ENCODE assay signal across 21 mouse cellular contexts in the genomic region with DNA sequence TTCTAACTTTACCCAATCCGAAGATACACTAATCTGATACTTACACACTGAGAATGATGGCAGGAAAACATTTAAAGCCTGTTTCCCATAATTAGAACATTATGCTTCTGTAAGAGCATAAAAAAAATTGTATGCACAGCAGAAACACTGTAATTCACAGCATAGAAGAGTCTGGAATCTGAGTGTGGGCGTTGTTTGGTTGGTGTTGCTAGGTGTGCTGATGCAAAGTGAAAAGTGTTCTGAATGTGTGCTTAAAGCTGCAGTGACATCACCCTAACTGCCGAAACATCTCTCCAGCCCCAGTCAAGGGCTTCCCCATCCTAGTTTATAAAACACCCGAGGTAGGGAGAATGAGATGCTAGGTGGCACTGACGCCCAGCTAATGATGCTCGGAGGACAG.
DNase-seq lines count a peak whose midpoint lies in the region; ATAC-seq and TF ChIP-seq lines count a peak whose summit lies in the region.
"Had no signal": no experiment of that assay in that cellular context is flagged by ENCODE, and none has a peak within 500 bp of the region (broad histone marks: within the 10 kb centered on the region; RNA-seq: fewer than 3 reads in every experiment).

No protein-coding gene starts in this region.

- intact Hi-C loops in left cerebral cortex, postnatal 14 days (cut with DNase I), result no loop called here
- intact Hi-C loops in left cerebral cortex, adult 2 months (cut with DNase I), result no loop called here

- peak; percentile 83 for ATAC-seq in frontal cortex, adult (ENCODE audit: low TSS enrichment)
- no peak for ATAC-seq in stomach, postnatal 0 days (ENCODE audit: low FRiP score, low TSS enrichment)
- ATAC-seq: forebrain, embryonic 14.5 days; hindbrain, embryonic 16.5 days had no signal

- WGBS in stomach, postnatal 0 days, result 80% methylated on average over 6 of the region's 6 CpGs

- H3K27ac ChIP-seq in left cerebral cortex, adult 2 months, result no peak overlapping the region
- H3K27ac ChIP-seq in stomach, postnatal 0 days (replicated peaks), result no peak overlapping the region
- H3K27ac ChIP-seq: embryonic facial prominence, embryonic 15.5 days; forebrain, embryonic 10.5 days; gastrocnemius, adult 2 months; heart, embryonic 13.5 days; hindbrain, embryonic 12.5 days had no signal

- DNase-seq in frontal cortex, postnatal 10 days (ENCODE audit: low spot score in 2 of 2), result no peak
- DNase-seq in left cerebral cortex, postnatal 14 days (ENCODE audit: low spot score in 2 of 2), result peak; percentile 19 to 76
- no peak for DNase-seq in left cerebral cortex, adult 2 months (ENCODE audit: extremely low spot score in 1 of 2, low spot score in 2 of 2)
- DNase-seq in right cerebral cortex, adult 2 months (ENCODE audit: low spot score in 2 of 2), result peak; percentile 18
- no peak for DNase-seq in right cerebral cortex, postnatal 4 days
- no peak for DNase-seq in stomach, postnatal 0 days (ENCODE audit: low spot score)
- DNase-seq: adrenal gland, postnatal 10 days; cerebellum, adult 18-20 months; cerebellum, postnatal 10 days; embryo, embryonic 11 days; gastrocnemius, adult 2 months; gastrocnemius, postnatal 25 days; heart, postnatal 36 days had no signal

- no peaks in the 10 kb centered on the region for H3K36me3 ChIP-seq in stomach, postnatal 0 days (ENCODE audit: control insufficient read depth, insufficient read depth, low read length)
- H3K36me3 ChIP-seq: embryonic facial prominence, embryonic 15.5 days; forebrain, embryonic 10.5 days; heart, embryonic 13.5 days; hindbrain, embryonic 12.5 days had no signal

- H3K27me3 ChIP-seq in stomach, postnatal 0 days (ENCODE audit: control insufficient read depth, insufficient read depth, low read length), result no peaks in the 10 kb centered on the region
- H3K27me3 ChIP-seq: embryonic facial prominence, embryonic 15.5 days; heart, embryonic 13.5 days; hindbrain, embryonic 12.5 days had no signal

- H3K4me1 ChIP-seq in stomach, postnatal 0 days (replicated peaks; ENCODE audit: control insufficient read depth, insufficient read depth), result no peaks in the 10 kb centered on the region
- H3K4me1 ChIP-seq: forebrain, embryonic 10.5 days had no signal

- H3K4me2 ChIP-seq in stomach, postnatal 0 days (replicated peaks; ENCODE audit: low read depth), result no peak overlapping the region
- H3K4me2 ChIP-seq: embryonic facial prominence, embryonic 15.5 days; heart, embryonic 13.5 days; hindbrain, embryonic 12.5 days had no signal

- no peak for TF ChIP-seq EP300 in stomach, postnatal 0 days (optimal IDR thresholded peaks at IDR 0.05)

- no peak for TF ChIP-seq CTCF in left cerebral cortex, adult 2 months (IDR thresholded peaks at IDR 0.05)
- no peak for TF ChIP-seq CTCF in stomach, postnatal 0 days (IDR thresholded peaks at IDR 0.05; ENCODE audit: low read depth)

- no peaks in the 10 kb centered on the region for H3K9me3 ChIP-seq in stomach, postnatal 0 days (ENCODE audit: control insufficient read depth, low read length)
- H3K9me3 ChIP-seq: embryonic facial prominence, embryonic 15.5 days; forebrain, embryonic 10.5 days; heart, embryonic 13.5 days; hindbrain, embryonic 12.5 days had no signal

- no peak overlapping the region for H3K4me3 ChIP-seq in left cerebral cortex, adult 2 months
- no peak overlapping the region for H3K4me3 ChIP-seq in stomach, postnatal 0 days (ENCODE audit: low read depth, low read length)
- H3K4me3 ChIP-seq: embryonic facial prominence, embryonic 15.5 days; erythroblast, embryonic 14.5 days; forebrain, embryonic 10.5 days; gastrocnemius, adult 2 months; heart, embryonic 13.5 days; hindbrain, embryonic 12.5 days had no signal

- no peak overlapping the region for H3K9ac ChIP-seq in stomach, postnatal 0 days (ENCODE audit: low read length)
- H3K9ac ChIP-seq: embryonic facial prominence, embryonic 15.5 days; heart, embryonic 13.5 days; hindbrain, embryonic 12.5 days had no signal

Comparison
In these comparisons a context has a peak if more than half of its experiments do, and no peak if none do; other contexts are left out.
1. DNase-seq: peak in left cerebral cortex, postnatal 14 days (2 of 2) and right cerebral cortex, adult 2 months (2 of 2); none in frontal cortex, postnatal 10 days (0 of 2), left cerebral cortex, adult 2 months (0 of 2), right cerebral cortex, postnatal 4 days (single experiment) and stomach, postnatal 0 days (single experiment).